Mouse (Mus musculus): Measurements from ENCODE around the gene Mrpl45. TPM values are rescaled to one million over a fixed set of nuclear protein-coding genes. Genes with fewer than 3 reads are reported as not detected.

Gene Mrpl45
- total RNA-seq, 1 experiment from 2014 or later = 31.6 TPM

GRCm38 (mm10) chr11:97333896-97334295, 18.4 kb downstream of the Mrpl45 start:
- DNase-seq = no peak

GRCm38 (mm10) chr11:97334400-97334799, 18.9 kb downstream of the Mrpl45 start:
- DNase-seq = no peak

GRCm38 (mm10) chr11:97336238-97336637, 20.7 kb downstream of the Mrpl45 start:
- DNase-seq = no peak

GRCm38 (mm10) chr11:97336751-97337345, 21.3 kb downstream of the Mrpl45 start:
- DNase-seq = no peak

GRCm38 (mm10) chr11:97337363-97337762, 21.8 kb downstream of the Mrpl45 start:
- no peak for DNase-seq

- no peak for DNase-seq
Measured at GRCm38 (mm10) chr11:97338302-97338976, 22.9 kb downstream of the Mrpl45 start.

- peak; percentile 75 for DNase-seq
Measured at GRCm38 (mm10) chr11:97338977-97339315, 23.4 kb downstream of the Mrpl45 start.

GRCm38 (mm10) chr11:97343175-97343574, 27.7 kb downstream of the Mrpl45 start:
- no peak for DNase-seq

GRCm38 (mm10) chr11:97343619-97344018, 28.1 kb downstream of the Mrpl45 start:
- DNase-seq = peak; percentile 49

- DNase-seq = no peak
Measured at GRCm38 (mm10) chr11:97345446-97345845, 29.9 kb downstream of the Mrpl45 start.

GRCm38 (mm10) chr11:97346383-97346782, 30.9 kb downstream of the Mrpl45 start:
- DNase-seq = no peak

- DNase-seq = no peak
Measured at GRCm38 (mm10) chr11:97347291-97347690, 31.8 kb downstream of the Mrpl45 start.

GRCm38 (mm10) chr11:97350035-97350434, 34.5 kb downstream of the Mrpl45 start:
- peak; percentile 76 for DNase-seq

GRCm38 (mm10) chr11:97352027-97352684, 36.6 kb downstream of the Mrpl45 start, which contains the start of gene Gpr179:
Gene Gpr179, minus strand, starts transcription at chr11:97352077.
- DNase-seq = no peak

- DNase-seq = no peak
Measured at GRCm38 (mm10) chr11:97352935-97353597, 37.5 kb downstream of the Mrpl45 start.

GRCm38 (mm10) chr11:97354646-97355045, 39.1 kb downstream of the Mrpl45 start:
- no peak for DNase-seq

- no peak for DNase-seq
Measured at GRCm38 (mm10) chr11:97355247-97355646, 39.7 kb downstream of the Mrpl45 start.

GRCm38 (mm10) chr11:97357663-97358062, 42.1 kb downstream of the Mrpl45 start:
- DNase-seq = peak; percentile 76

- DNase-seq = peak; percentile 96
Measured at GRCm38 (mm10) chr11:97361948-97362648, 46.6 kb downstream of the Mrpl45 start, which contains the start of gene Socs7. Gene Socs7, plus strand, starts transcription at chr11:97362551.

- DNase-seq = no peak
Measured at GRCm38 (mm10) chr11:97362649-97362942, 47.1 kb downstream of the Mrpl45 start.

- peak; percentile 48 for DNase-seq
Measured at GRCm38 (mm10) chr11:97362943-97363643, 47.6 kb downstream of the Mrpl45 start.

GRCm38 (mm10) chr11:97363644-97363995, 48.1 kb downstream of the Mrpl45 start:
- no peak for DNase-seq
